In the genomic region with DNA sequence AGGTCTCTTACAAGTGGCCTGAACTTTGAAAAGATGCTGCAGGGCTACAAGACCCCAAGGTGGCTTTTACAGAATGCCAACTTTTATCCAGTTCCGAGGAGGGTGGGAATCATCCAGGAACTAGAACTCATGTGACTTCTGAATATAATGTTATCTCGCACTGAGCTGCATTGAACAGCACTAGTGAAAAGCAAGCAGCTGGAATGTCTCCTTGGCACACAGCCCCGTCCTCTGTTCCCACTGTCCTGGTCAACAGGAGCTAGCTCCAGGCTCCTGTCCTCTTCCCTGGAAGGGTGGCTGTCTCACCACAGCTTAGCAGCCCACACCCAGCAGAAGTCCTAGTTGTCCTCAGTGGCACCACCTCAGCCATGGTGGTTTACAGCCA, we compare ENCODE assay signal across 10 mouse cellular contexts.
DNase-seq lines count a peak whose midpoint lies in the region; ATAC-seq lines count a peak whose summit lies in the region.
"Had no signal": no experiment of that assay in that cellular context is flagged by ENCODE, and none has a peak within 500 bp of the region (broad histone marks: within the 10 kb centered on the region; RNA-seq: fewer than 3 reads in every experiment).

No protein-coding gene starts in this region.

- H3K9ac ChIP-seq in liver, embryonic 16.5 days (ENCODE audit: low read depth, low read length): no peak overlapping the region
- H3K9ac ChIP-seq in liver, embryonic 12.5 days: no peak overlapping the region
- H3K9ac ChIP-seq in heart, embryonic 11.5 days (ENCODE audit: low read depth, low read length): no peak overlapping the region
- H3K9ac ChIP-seq in hindbrain, embryonic 16.5 days (ENCODE audit: low read depth, low read length): no peak overlapping the region
- H3K9ac ChIP-seq: liver, embryonic 15.5 days had no signal

- H3K9me3 ChIP-seq in liver, embryonic 16.5 days (replicated peaks; ENCODE audit: control insufficient read depth, low read length): no peaks in the 10 kb centered on the region
- H3K9me3 ChIP-seq in liver, embryonic 12.5 days (replicated peaks): no peaks in the 10 kb centered on the region
- H3K9me3 ChIP-seq in heart, embryonic 11.5 days (replicated peaks; ENCODE audit: control insufficient read depth, low read length): no peaks in the 10 kb centered on the region
- H3K9me3 ChIP-seq in hindbrain, embryonic 16.5 days (ENCODE audit: control insufficient read depth, low read length): no peaks in the 10 kb centered on the region
- H3K9me3 ChIP-seq: liver, embryonic 15.5 days had no signal

- no peaks in the 10 kb centered on the region for H3K36me3 ChIP-seq in liver, embryonic 16.5 days (ENCODE audit: control insufficient read depth, insufficient read depth)
- peaks cover 6% of the 10 kb centered on the region; the same call in 1 of the 2 replicates for H3K36me3 ChIP-seq in liver, embryonic 12.5 days
- peaks cover 24% of the 10 kb centered on the region for H3K36me3 ChIP-seq in heart, embryonic 11.5 days (ENCODE audit: control insufficient read depth, insufficient read depth, low read length)
- peaks cover 13% of the 10 kb centered on the region; the same call in 1 of the 2 replicates for H3K36me3 ChIP-seq in hindbrain, embryonic 16.5 days (ENCODE audit: control insufficient read depth, insufficient read depth, low read length)
- H3K36me3 ChIP-seq: liver, embryonic 15.5 days had no signal

- no peaks in the 10 kb centered on the region for H3K27me3 ChIP-seq in liver, embryonic 16.5 days (ENCODE audit: control insufficient read depth, insufficient read depth, low read depth, low read length)
- no peaks in the 10 kb centered on the region; the same call in 1 of the 2 replicates for H3K27me3 ChIP-seq in liver, embryonic 12.5 days (replicated peaks)
- no peaks in the 10 kb centered on the region for H3K27me3 ChIP-seq in heart, embryonic 11.5 days (ENCODE audit: control insufficient read depth, insufficient read depth, low read length)
- H3K27me3 ChIP-seq in hindbrain, embryonic 16.5 days (replicated peaks; ENCODE audit: control insufficient read depth, insufficient read depth, low read length): no peaks in the 10 kb centered on the region
- H3K27me3 ChIP-seq: liver, embryonic 15.5 days had no signal

- DNase-seq in kidney, postnatal 4 days: peak; percentile 63 to 72
- DNase-seq in testis, postnatal 14 days (ENCODE audit: low spot score): peak; percentile 34
- DNase-seq in B cell, adult 2 months: no peak
- no peak for DNase-seq in embryo, embryonic 10 days (ENCODE audit: low spot score)

- no peaks in the 10 kb centered on the region; the same call in 1 of the 2 replicates for H3K4me1 ChIP-seq in liver, embryonic 16.5 days (ENCODE audit: control insufficient read depth, low read depth, low read length)
- H3K4me1 ChIP-seq in liver, embryonic 12.5 days: 0 out of 2 replicates have a peak, but pooled peaks cover 5% of the 10 kb centered on the region
- peaks cover 48% of the 10 kb centered on the region for H3K4me1 ChIP-seq in heart, embryonic 11.5 days (ENCODE audit: control insufficient read depth, insufficient read depth, low read length)
- no peaks in the 10 kb centered on the region for H3K4me1 ChIP-seq in hindbrain, embryonic 16.5 days (ENCODE audit: control insufficient read depth, insufficient read depth, low read depth, low read length)

- no peak overlapping the region for H3K4me2 ChIP-seq in liver, embryonic 16.5 days (ENCODE audit: low read depth, low read length)
- no peak overlapping the region for H3K4me2 ChIP-seq in liver, embryonic 12.5 days
- no peak overlapping the region for H3K4me2 ChIP-seq in heart, embryonic 11.5 days
- H3K4me2 ChIP-seq in hindbrain, embryonic 16.5 days (ENCODE audit: low read length): no peak overlapping the region
- H3K4me2 ChIP-seq: liver, embryonic 15.5 days had no signal

- H3K27ac ChIP-seq in liver, embryonic 16.5 days (ENCODE audit: low read length): no peak overlapping the region
- H3K27ac ChIP-seq in liver, embryonic 12.5 days: no peak overlapping the region
- peak overlapping the region; percentile 71 for H3K27ac ChIP-seq in heart, embryonic 11.5 days (ENCODE audit: low read depth, low read length)
- no peak overlapping the region for H3K27ac ChIP-seq in hindbrain, embryonic 16.5 days (ENCODE audit: low read depth, low read length)

- no peak overlapping the region for H3K4me3 ChIP-seq in liver, embryonic 16.5 days (ENCODE audit: low read depth, low read length)
- H3K4me3 ChIP-seq in liver, embryonic 12.5 days: no peak overlapping the region
- H3K4me3 ChIP-seq in heart, embryonic 11.5 days (ENCODE audit: low read depth, low read length): no peak overlapping the region
- H3K4me3 ChIP-seq in hindbrain, embryonic 16.5 days (ENCODE audit: low read length): no peak overlapping the region
- H3K4me3 ChIP-seq: erythroblast, embryonic 14.5 days; liver, embryonic 15.5 days had no signal

- WGBS in liver, embryonic 16.5 days (ENCODE audit: insufficient replicate concordance): 59% methylated on average over 3 of the region's 3 CpGs
- 63% methylated on average over 3 of the region's 3 CpGs for WGBS in liver, embryonic 12.5 days (ENCODE audit: insufficient replicate concordance)
- 29% methylated on average over 3 of the region's 3 CpGs for WGBS in heart, embryonic 11.5 days (ENCODE audit: insufficient replicate concordance)
- WGBS in hindbrain, embryonic 16.5 days: 74% methylated on average over 3 of the region's 3 CpGs

- peak; percentile 16; the same call in 1 of the 2 replicates for ATAC-seq in liver, embryonic 16.5 days (ENCODE audit: low read depth)
- no peak for ATAC-seq in liver, embryonic 12.5 days
- ATAC-seq in heart, embryonic 11.5 days (replicated peaks; ENCODE audit: insufficient number of reproducible peaks, low FRiP score, low TSS enrichment): peak; percentile 56; the same call in 1 of the 2 replicates
- ATAC-seq in hindbrain, embryonic 16.5 days: no peak

Comparison
In these comparisons a context has a peak if more than half of its experiments do, and no peak if none do; other contexts are left out.
1. ATAC-seq: peak in liver, embryonic 16.5 days (single experiment) and heart, embryonic 11.5 days (single experiment); none in liver, embryonic 12.5 days (single experiment) and hindbrain, embryonic 16.5 days (single experiment).
2. DNase-seq: peak in kidney, postnatal 4 days (2 of 2) and testis, postnatal 14 days (single experiment); none in B cell, adult 2 months (0 of 2) and embryo, embryonic 10 days (single experiment).